In the genomic region with DNA sequence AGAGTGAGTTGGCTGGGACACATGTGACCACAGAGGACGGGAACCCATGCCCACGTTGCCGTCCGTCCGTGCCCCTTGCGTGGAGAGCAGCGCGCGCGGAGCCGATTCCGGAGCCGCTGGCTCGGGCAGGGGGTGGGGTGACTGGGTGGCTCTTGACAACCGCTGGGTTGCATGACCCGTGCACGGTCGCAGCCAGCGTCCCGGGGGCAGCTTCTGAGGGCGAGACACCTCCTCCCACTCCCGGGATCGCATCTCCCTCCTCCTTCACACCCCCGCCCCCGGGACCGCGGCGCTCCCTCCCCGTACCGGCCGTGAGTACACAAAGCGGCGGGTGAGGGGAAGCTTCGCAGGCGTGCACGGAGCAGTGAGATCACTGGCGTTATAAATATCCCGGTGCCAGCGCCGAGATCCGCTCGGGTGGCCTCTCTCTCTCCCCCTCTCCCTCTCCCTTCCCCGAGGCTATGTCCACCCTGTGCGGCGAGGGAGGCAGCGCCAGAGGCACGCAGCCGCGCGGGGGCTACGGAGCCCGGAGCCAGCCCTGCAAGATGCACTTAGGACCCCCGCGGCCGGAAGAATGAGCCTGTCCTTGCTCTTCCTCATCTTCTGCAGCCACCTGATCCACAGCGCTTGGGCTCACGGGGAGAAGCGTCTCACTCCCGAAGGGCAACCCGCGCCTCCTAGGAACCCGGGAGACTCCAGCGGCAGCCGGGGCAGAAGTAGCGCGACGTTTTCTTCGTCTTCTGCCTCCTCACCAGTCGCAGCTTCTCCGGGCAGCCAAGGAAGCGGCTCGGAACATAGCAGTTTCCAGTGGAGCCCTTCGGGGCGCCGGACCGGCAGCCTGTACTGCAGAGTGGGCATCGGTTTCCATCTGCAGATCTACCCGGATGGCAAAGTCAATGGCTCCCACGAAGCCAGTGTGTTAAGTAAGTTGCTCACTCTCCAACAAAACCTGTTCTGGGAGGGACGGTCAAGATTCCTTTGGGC, we compare ENCODE assay signal across 8 mouse cellular contexts. TPM values are rescaled to one million over a fixed set of nuclear protein-coding genes. Genes with fewer than 3 reads are reported as not detected.
DNase-seq lines count a peak whose midpoint lies in the region; ATAC-seq and TF ChIP-seq lines count a peak whose summit lies in the region.

TSS of gene Fgf5 (plus strand) at position 347 of the 984 bp plus-strand sequence.

- no peaks in the 10 kb centered on the region; the same call in 1 of the 2 replicates for H3K4me1 ChIP-seq in forebrain, embryonic 14.5 days (ENCODE audit: control insufficient read depth, insufficient read depth, low read length)
- H3K4me1 ChIP-seq in hindbrain, embryonic 14.5 days (replicated peaks; ENCODE audit: control insufficient read depth, insufficient read depth, low read length): no peaks in the 10 kb centered on the region; the same call in none of the 2 replicates
- peaks cover 17% of the 10 kb centered on the region for H3K4me1 ChIP-seq in limb, embryonic 12.5 days (replicated peaks)

- intact Hi-C loops in gastrocnemius, adult 2 months (cut with DNase I): no loop called here

- under 1% methylated on average over 75 of the region's 80 CpGs for WGBS in forebrain, embryonic 14.5 days
- 1% methylated on average over 65 of the region's 80 CpGs for WGBS in hindbrain, embryonic 14.5 days
- WGBS in limb, embryonic 12.5 days: 1% methylated on average over 79 of the region's 80 CpGs

- peaks cover 37% of the 10 kb centered on the region for H3K27me3 ChIP-seq in forebrain, embryonic 14.5 days (replicated peaks; ENCODE audit: control insufficient read depth, insufficient read depth, low read length)
- peaks cover 49% of the 10 kb centered on the region for H3K27me3 ChIP-seq in hindbrain, embryonic 14.5 days (ENCODE audit: control insufficient read depth, insufficient read depth, low read length)
- peaks cover 70% of the 10 kb centered on the region for H3K27me3 ChIP-seq in limb, embryonic 12.5 days

- H3K9ac ChIP-seq in forebrain, embryonic 14.5 days (ENCODE audit: low read length): peak within 1 kb of the TSS; percentile 74
- H3K9ac ChIP-seq in hindbrain, embryonic 14.5 days: peak within 1 kb of the TSS; percentile 66
- H3K9ac ChIP-seq in limb, embryonic 12.5 days (replicated peaks): peak within 1 kb of the TSS; percentile 57

- DNase-seq in gastrocnemius, adult 2 months: peak; percentile 55
- DNase-seq in gastrocnemius, adult 8-10 months (ENCODE audit: low spot score in 2 of 2): no peak
- peak; percentile 14 for DNase-seq in cerebellum, adult 11 months
- DNase-seq in forebrain, embryonic 14.5 days (ENCODE audit: low spot score): peak; percentile 53
- DNase-seq in hindbrain, embryonic 14.5 days (ENCODE audit: low spot score): peak; percentile 54
- peak; percentile 78 for DNase-seq in neural tube, embryonic 10.5 days (ENCODE audit: extremely low spot score, low spot score)

- H3K4me2 ChIP-seq in forebrain, embryonic 14.5 days (ENCODE audit: low read length): peak within 1 kb of the TSS; percentile 98
- H3K4me2 ChIP-seq in hindbrain, embryonic 14.5 days (replicated peaks): peak within 1 kb of the TSS; percentile 86
- peak within 1 kb of the TSS; percentile 99 for H3K4me2 ChIP-seq in limb, embryonic 12.5 days

- H3K9me3 ChIP-seq in forebrain, embryonic 14.5 days (replicated peaks; ENCODE audit: control insufficient read depth, low read length): no peaks in the 10 kb centered on the region
- no peaks in the 10 kb centered on the region for H3K9me3 ChIP-seq in hindbrain, embryonic 14.5 days (ENCODE audit: control insufficient read depth, low read length)
- no peaks in the 10 kb centered on the region for H3K9me3 ChIP-seq in limb, embryonic 12.5 days

- H3K4me3 ChIP-seq in gastrocnemius, adult 2 months: peak within 1 kb of the TSS; percentile 77
- peak within 1 kb of the TSS; percentile 62 for H3K4me3 ChIP-seq in forebrain, embryonic 14.5 days (ENCODE audit: low read depth, low read length)
- H3K4me3 ChIP-seq in hindbrain, embryonic 14.5 days (replicated peaks; ENCODE audit: low read length): peak within 1 kb of the TSS; percentile 47
- peak within 1 kb of the TSS; percentile 58 for H3K4me3 ChIP-seq in limb, embryonic 12.5 days (replicated peaks)

- ATAC-seq in forebrain, embryonic 14.5 days: peak; percentile 82
- ATAC-seq in hindbrain, embryonic 14.5 days (ENCODE audit: low FRiP score): peak; percentile 81
- peak; percentile 50 for ATAC-seq in limb, embryonic 12.5 days (ENCODE audit: insufficient number of reproducible peaks, insufficient read depth, low FRiP score, low TSS enrichment, low read depth)
- no peak for ATAC-seq in megakaryocyte-erythroid progenitor cell, adult 5-6 weeks (replicated peaks; ENCODE audit: low FRiP score, low TSS enrichment, poor library complexity, severe bottlenecking)

- no peak for TF ChIP-seq CTCF in gastrocnemius, adult 2 months (IDR thresholded peaks at IDR 0.05)

- H3K27ac ChIP-seq in gastrocnemius, adult 2 months: no peak within 1 kb of the TSS
- no peak within 1 kb of the TSS for H3K27ac ChIP-seq in forebrain, embryonic 14.5 days (ENCODE audit: low read depth, low read length)
- no peak within 1 kb of the TSS for H3K27ac ChIP-seq in hindbrain, embryonic 14.5 days
- H3K27ac ChIP-seq in limb, embryonic 12.5 days: no peak within 1 kb of the TSS

- no peaks in the 10 kb centered on the region for H3K36me3 ChIP-seq in forebrain, embryonic 14.5 days (ENCODE audit: control insufficient read depth, insufficient read depth, low read length)
- no peaks in the 10 kb centered on the region for H3K36me3 ChIP-seq in hindbrain, embryonic 14.5 days (replicated peaks; ENCODE audit: control insufficient read depth, insufficient read depth)
- H3K36me3 ChIP-seq in limb, embryonic 12.5 days: no peaks in the 10 kb centered on the region

RNA-seq across cellular contexts. Expression of gene Fgf5, which starts in this region (rescaled TPM):
- total RNA-seq in gastrocnemius, adult 2 months (2021): under 1 TPM; 0.20 to 0.26 TPM
- total RNA-seq in gastrocnemius, adult 8-10 months (2022): under 1 TPM; 0.11 to 0.56 (median 0.42) TPM
- polyA plus RNA-seq in forebrain, embryonic 14.5 days (2014; fragmentation: Nextera tagmentation; extraction: Ambion mirVana): 0.29 and 0.78 TPM in 2 replicates
- 0.37 and 0.44 TPM in 2 replicates for polyA plus RNA-seq in hindbrain, embryonic 14.5 days (2014; fragmentation: Nextera tagmentation; extraction: Ambion mirVana)
- polyA plus RNA-seq in limb, embryonic 12.5 days (2016; fragmentation: Nextera tagmentation; extraction: Ambion mirVana): 1.0 and 2.2 TPM in 2 replicates
- not detected in 2 replicates for total RNA-seq in megakaryocyte-erythroid progenitor cell, adult 5-6 weeks (2014; fragmentation: Nextera tagmentation)
- not detected in 2 replicates for total RNA-seq in megakaryocyte-erythroid progenitor cell, adult 5-6 weeks (2017)

Comparison
In these comparisons a context has a peak if more than half of its experiments do, and no peak if none do; other contexts are left out.
1. Peak in DNase-seq and H3K4me3 ChIP-seq in gastrocnemius, adult 2 months; RNA of the gene not detected or under 1 TPM.
2. Peak in DNase-seq, ATAC-seq, H3K4me3 ChIP-seq, H3K9ac ChIP-seq and H3K4me2 ChIP-seq in forebrain, embryonic 14.5 days; RNA of the gene not detected or under 1 TPM.
3. Peak in DNase-seq, ATAC-seq, H3K4me3 ChIP-seq, H3K9ac ChIP-seq and H3K4me2 ChIP-seq in hindbrain, embryonic 14.5 days; RNA of the gene not detected or under 1 TPM.
4. DNase-seq: peak in cerebellum, adult 11 months (single experiment) and neural tube, embryonic 10.5 days (single experiment); none in gastrocnemius, adult 8-10 months (0 of 2).
5. Peak in every context shown above with its lines, with median percentiles within 50 percentile points of each other: H3K4me3 ChIP-seq, H3K4me2 ChIP-seq and H3K9ac ChIP-seq.